Mouse (Mus musculus) frontal cortex, adult (tissue): ENCODE data around the gene Srpk3.

Experiments used
- ATAC-seq: cut with Nextera tagmentation; 2 replicates; pipeline ENCODE4 v1.9.2; 2017; ENCODE audit warnings: mild to moderate bottlenecking, moderate library complexity, mixed read lengths; ENCODE audit not compliant: low TSS enrichment

Srpk3 gene

GRCm38 (mm10) chrX:73805814-73806213, 31.6 kb downstream of the Srpk3 start:
- ATAC-seq = peak; percentile 88

- peak; percentile 64; the same call in 1 of the 2 replicates for ATAC-seq
Measured at GRCm38 (mm10) chrX:73815072-73815471, 40.9 kb downstream of the Srpk3 start.

GRCm38 (mm10) chrX:73816596-73817314, 42.5 kb downstream of the Srpk3 start:
- no peak for ATAC-seq

- peak; percentile 29 for ATAC-seq
Measured at GRCm38 (mm10) chrX:73823747-73824146, 49.5 kb downstream of the Srpk3 start.

- ATAC-seq = peak; percentile 89
Measured at GRCm38 (mm10) chrX:73824185-73825151, 50.3 kb downstream of the Srpk3 start, which contains the start of gene Pdzd4. Gene Pdzd4, minus strand, starts transcription at chrX:73824969.
